Mouse (Mus musculus) megakaryocyte, embryonic 14.5 days (primary cell): ENCODE data around the gene Sox12. TPM values are rescaled to one million over a fixed set of nuclear protein-coding genes. Genes with fewer than 3 reads are reported as not detected.

ENCODE experiments used
- H3K27me3 ChIP-seq: replicated peaks from 2 replicates; pipeline ENCODE3; 2012; ENCODE audit warnings: inconsistent platforms
- H3K36me3 ChIP-seq: replicated peaks from 2 replicates; pipeline ENCODE3; 2012; ENCODE audit warnings: low read length, inconsistent platforms, mixed read lengths
- H3K4me1 ChIP-seq: 2 replicates; pipeline ENCODE4 v1.6.1; 2012; ENCODE audit warnings: inconsistent platforms
- H3K4me3 ChIP-seq: replicated peaks from 2 replicates; pipeline ENCODE3; 2012; ENCODE audit warnings: moderate library complexity, mild to moderate bottlenecking, inconsistent platforms
- H3K9me3 ChIP-seq: 2 replicates; pipeline ENCODE4 v1.6.1; 2012; ENCODE audit warnings: inconsistent platforms
- FLI1 ChIP-seq: IDR thresholded peaks from 2 replicates; pipeline ENCODE4 v1.6.1; 2012; ENCODE audit warnings: low read length, inconsistent platforms, mixed read lengths
- GATA1 ChIP-seq: IDR thresholded peaks from 3 replicates; pipeline ENCODE4 v1.6.1; 2012; ENCODE audit warnings: mixed read lengths, low read length, inconsistent platforms, borderline replicate concordance
- polyA plus RNA-seq: library from polyadenylated mRNA; stranded (reverse); fragments of >175 nt; gene quantifications from 2 replicates; pipeline ENCODE4 v1.2.3, GENCODE M21; 2012; ENCODE audit warnings: low replicate concordance; ENCODE audit not compliant: insufficient read depth

Gene Sox12
- polyA plus RNA-seq, 1 experiment = 7.8 TPM

DNA sequence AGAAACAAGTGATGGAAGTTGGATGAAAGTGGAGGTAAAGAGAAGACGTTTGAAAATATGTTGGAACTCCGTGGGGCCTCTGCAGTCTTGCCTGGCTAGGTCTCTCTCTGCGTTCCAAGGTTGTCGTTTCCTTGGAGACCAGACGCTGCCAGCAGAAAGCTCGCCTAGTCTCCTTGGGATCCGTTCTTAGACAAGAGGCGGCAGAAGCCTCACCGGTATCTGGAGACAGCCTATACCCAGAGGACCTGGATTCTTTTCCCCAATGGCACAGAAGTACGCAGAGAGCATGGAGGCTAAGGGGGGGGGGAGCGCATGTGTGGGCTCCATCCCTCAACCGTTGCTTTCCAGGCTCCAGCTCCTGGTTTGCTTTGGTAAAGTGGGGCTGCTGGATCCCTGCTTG lies 29.6 kb upstream of the Sox12 start:
- peaks cover 20% of the 10 kb centered on the region for H3K9me3 ChIP-seq
- H3K27me3 ChIP-seq = peaks cover 11% of the 10 kb centered on the region
- TF ChIP-seq GATA1 = no peak
- TF ChIP-seq FLI1 = no peak
- peaks cover 10% of the 10 kb centered on the region for H3K36me3 ChIP-seq
- peaks cover 11% of the 10 kb centered on the region for H3K4me1 ChIP-seq
- no peak overlapping the region for H3K4me3 ChIP-seq

DNA sequence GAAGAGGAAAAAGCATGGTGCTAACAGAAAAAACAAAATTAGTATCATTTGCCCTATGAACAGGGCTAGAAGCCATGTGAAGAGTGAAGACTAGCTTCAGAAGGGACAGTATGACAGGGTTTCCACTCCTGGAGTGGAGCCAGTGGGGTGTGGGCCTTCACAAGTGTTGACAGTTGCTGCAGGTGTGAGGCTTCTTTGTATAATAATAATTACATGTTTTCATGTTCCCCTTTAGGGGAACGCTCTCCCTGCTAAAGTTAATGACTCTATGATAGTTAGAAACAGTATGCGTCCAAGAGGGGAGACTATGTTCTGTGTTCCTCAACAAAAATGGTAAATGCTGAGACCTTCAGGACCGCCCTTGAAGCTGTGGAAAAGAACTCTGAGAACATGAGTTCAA lies 17.9 kb upstream of the Sox12 start:
- no peak for TF ChIP-seq GATA1
- no peak for TF ChIP-seq FLI1
- H3K4me1 ChIP-seq = peaks cover 33% of the 10 kb centered on the region
- H3K9me3 ChIP-seq = peaks cover 71% of the 10 kb centered on the region
- H3K36me3 ChIP-seq = peaks cover 26% of the 10 kb centered on the region
- H3K27me3 ChIP-seq = peaks cover 23% of the 10 kb centered on the region
- H3K4me3 ChIP-seq = no peak overlapping the region

DNA sequence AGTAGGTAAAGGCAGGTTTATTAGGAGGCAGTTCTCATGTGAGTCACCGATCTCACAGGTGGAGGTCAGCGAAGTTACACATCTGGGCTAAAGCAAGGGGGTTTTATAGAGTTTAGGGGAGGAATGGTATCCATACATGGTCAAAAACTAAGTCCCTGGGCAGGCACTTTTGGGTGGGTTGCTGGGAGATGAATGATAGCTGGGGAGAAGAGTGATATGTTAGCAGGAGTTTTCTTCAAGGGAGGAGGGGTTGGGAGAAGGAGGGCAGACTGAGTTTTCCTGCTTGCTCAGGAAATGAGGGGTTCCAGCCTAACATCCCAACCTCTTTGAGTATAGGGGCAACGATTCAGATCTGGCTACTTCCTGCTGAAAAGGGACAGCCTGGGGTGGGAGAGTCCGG lies 17.4 kb upstream of the Sox12 start, which contains the start of gene 6820408C15Rik:
Gene 6820408C15Rik (plus strand): TSS at position 301 of the 400 bp plus-strand sequence.
- Histone ChIP-seq H3K9me3 (peaks cover 66% of the 10 kb centered on the region), H3K4me3 (peak within 1 kb of the TSS; percentile 94), H3K36me3 (peaks cover 26% of the 10 kb centered on the region), H3K4me1 (peaks cover 34% of the 10 kb centered on the region), H3K27me3 (peaks cover 23% of the 10 kb centered on the region)
- TF ChIP-seq GATA1 = no peak
- no peak for TF ChIP-seq FLI1

DNA sequence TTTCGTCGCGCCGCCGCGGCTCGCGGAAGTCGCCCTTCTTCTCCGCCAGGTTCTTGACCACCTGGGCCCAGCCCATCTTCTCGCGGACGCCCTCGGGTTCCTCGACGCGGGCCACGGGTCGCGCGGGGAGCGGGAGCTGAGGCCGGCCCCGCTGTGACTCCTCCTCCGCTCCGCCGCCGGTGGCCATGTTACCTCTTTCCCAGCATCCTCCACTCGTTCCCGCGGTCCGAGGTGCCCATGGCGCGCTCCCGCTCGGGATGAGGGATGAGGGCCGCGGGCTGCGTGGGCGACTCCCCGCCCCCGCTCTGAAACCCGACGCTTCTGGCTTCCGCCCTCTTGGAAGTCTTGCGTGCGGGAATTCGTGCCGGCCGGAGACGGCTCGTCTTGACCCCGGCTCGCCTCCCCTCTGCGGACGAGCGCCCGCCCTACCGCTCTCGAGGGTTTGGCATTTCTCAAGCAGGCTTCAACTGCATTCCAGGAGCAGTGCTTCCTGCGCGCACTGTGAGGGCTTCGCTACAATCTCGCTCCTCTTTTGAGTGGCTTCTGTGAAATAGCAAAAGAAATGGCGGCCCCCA lies 16.8 kb upstream of the Sox12 start, which contains the start of gene Zcchc3:
Gene Zcchc3 (minus strand): TSS at position 437 of the 575 bp plus-strand sequence.
- TF ChIP-seq GATA1 = no peak
- TF ChIP-seq FLI1 = no peak
- peaks cover 24% of the 10 kb centered on the region for H3K36me3 ChIP-seq
- peak within 1 kb of the TSS; percentile 94 for H3K4me3 ChIP-seq
- peaks cover 34% of the 10 kb centered on the region for H3K4me1 ChIP-seq
- peaks cover 24% of the 10 kb centered on the region for H3K27me3 ChIP-seq
- H3K9me3 ChIP-seq = peaks cover 60% of the 10 kb centered on the region

DNA sequence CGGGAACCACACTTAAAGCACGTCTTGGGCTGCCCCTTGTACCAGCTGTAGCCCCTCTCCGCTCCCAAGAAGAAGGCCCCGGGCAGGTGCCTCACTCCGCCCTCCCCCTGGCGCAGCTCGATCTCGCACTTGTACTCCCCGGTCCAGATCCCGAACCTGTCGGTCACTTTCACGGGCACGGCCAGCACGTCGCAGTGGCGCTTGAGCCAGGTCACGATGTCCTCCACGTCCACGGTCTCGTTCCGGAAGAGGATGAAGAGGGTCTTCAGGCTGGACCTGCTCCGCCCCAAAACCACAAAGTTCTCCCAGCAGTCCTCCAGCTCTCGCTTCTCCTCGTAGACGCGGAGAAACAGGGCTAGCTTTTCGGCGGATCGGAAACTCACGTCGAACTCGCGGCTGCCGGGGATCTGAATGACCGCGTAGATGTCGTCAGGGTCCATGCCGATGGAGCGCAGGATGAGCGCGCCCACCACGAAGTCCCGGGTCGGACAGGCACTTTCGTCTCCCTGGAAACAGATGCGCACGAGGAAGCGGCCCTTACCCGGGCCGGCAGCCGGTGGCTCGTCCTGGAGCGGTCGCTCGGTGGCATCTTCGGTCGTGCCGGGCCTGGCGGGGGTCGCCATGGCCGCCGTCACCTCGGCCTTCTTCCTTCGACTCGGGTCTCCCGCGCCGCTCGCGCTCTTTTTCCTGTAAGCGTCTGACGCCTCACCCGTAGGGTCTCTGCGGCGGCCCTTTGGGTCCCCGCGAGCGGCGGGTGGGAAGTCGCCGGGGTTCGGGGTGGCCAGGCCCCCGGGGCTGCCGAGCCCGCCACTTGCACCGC lies 16.1 kb upstream of the Sox12 start:
- Histone ChIP-seq H3K27me3 (peaks cover 25% of the 10 kb centered on the region), H3K9me3 (peaks cover 55% of the 10 kb centered on the region), H3K4me1 (peaks cover 34% of the 10 kb centered on the region), H3K36me3 (peaks cover 24% of the 10 kb centered on the region), H3K4me3 (peak overlapping the region; percentile 94)
- no peak for TF ChIP-seq GATA1
- TF ChIP-seq FLI1 = no peak

DNA sequence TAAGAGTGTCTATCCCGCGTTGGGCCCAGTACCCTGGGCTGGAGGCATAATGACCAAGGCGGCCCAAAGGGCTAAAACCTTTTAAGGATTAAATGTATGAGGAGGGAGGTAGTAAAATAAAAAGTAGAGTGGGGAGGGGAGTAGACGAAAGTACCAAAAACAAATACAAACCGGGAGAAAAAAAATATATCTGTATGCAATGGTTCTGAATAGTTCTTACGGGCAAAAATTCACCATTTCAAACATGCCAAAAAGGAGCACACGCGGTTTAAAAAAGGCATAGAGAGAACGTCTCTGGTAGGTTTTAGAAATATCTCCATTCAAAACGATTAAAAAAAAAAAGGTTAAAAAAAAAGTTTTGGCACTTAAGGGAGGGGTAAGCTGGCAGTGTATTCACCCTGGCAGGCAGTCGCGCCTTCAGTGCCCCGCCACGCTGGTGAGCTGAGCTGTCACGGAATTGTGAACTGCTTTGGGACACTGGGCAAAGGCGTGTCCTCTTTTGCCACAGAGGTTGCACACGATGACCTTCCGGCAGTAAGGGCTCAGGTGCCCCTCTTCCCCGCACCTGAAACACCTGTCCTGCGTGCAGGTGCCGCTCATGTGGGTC lies 15.4 kb upstream of the Sox12 start:
- Histone ChIP-seq H3K27me3 (peaks cover 25% of the 10 kb centered on the region), H3K9me3 (peaks cover 50% of the 10 kb centered on the region), H3K4me3 (peak overlapping the region; percentile 94), H3K36me3 (peaks cover 17% of the 10 kb centered on the region), H3K4me1 (peaks cover 34% of the 10 kb centered on the region)
- TF ChIP-seq FLI1 (no peak), GATA1 (no peak)

DNA sequence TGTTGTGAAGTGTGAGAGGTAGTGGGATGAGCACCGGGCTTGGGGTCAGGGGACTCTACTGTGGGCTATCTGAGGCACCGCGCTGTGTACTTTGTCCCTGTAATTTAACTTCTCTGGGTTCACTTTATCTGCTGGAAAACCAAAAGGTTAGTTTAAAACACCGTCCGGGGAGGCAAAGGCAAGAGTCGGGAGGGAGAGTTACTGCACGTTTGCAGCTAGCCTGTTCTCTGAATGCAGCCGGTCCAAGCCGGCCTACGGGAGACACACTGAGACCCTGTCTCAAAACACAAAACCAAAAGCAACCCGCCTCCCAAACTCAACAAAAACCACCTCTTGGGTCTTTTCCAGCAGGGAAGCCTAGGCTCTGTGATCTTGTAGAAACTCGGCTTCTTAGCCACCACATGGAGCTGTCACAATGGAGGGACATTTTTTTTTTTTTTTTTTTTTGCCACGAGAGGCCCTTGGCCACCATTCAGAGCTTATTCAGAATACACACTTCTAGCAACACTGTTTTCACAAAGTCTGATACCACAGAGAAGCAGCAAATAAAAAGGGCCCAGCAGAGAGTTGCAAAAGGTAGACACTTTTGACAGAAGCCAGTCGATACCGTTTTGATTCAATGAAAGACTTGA lies 14.8 kb upstream of the Sox12 start:
- Histone ChIP-seq H3K9me3 (peaks cover 48% of the 10 kb centered on the region), H3K4me3 (no peak overlapping the region), H3K36me3 (peaks cover 17% of the 10 kb centered on the region), H3K27me3 (peaks cover 25% of the 10 kb centered on the region), H3K4me1 (peaks cover 34% of the 10 kb centered on the region)
- TF ChIP-seq GATA1 (no peak), FLI1 (no peak)

DNA sequence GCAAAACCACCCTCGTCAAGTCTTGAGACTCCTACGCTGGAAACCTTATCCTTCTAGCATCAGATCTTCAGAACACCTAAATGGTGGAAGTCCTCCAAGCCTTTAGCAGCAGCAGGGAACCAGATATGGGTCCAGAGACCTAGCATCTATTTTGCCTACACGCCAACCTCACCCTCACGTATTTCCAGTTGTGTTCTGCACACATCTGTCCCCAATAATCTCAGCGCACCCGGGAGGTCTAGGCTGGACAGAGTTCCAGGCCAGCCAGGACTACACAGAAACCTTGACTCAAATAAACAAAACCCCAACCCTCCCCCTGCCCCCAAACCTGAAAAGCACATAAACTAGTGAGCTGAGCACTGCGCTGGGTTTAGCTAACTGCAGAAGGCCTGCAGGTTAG lies 13.6 kb upstream of the Sox12 start:
- no peak for TF ChIP-seq FLI1
- no peak for TF ChIP-seq GATA1
- Histone ChIP-seq H3K4me1 (peaks cover 38% of the 10 kb centered on the region), H3K9me3 (peaks cover 48% of the 10 kb centered on the region), H3K27me3 (peaks cover 25% of the 10 kb centered on the region), H3K36me3 (peaks cover 14% of the 10 kb centered on the region), H3K4me3 (no peak overlapping the region)

DNA sequence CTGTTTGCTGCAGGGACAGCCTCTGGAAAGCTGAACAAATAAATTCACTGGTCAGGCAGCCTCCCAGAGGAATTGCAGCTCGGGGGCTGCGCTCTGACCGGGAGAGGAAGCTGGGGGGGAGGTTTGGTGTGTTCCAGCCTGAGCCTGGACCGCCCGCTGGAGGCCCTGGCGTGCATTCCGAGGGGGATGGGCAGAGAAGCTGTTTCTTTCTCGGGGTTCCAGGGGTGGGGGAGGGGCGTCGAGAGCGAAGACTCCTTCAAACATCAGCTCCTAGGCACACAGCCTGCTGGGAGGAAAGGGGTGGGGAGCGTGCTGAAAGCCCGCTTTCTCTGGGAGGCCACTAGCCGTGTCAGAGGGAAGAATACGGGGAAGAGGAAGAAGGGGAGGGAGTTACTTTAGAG lies 13.1 kb upstream of the Sox12 start:
- Histone ChIP-seq H3K4me3 (no peak overlapping the region), H3K4me1 (peaks cover 43% of the 10 kb centered on the region), H3K9me3 (peaks cover 43% of the 10 kb centered on the region), H3K36me3 (peaks cover 10% of the 10 kb centered on the region), H3K27me3 (peaks cover 25% of the 10 kb centered on the region)
- TF ChIP-seq FLI1 (no peak), GATA1 (no peak)
